Mouse (Mus musculus): ENCODE data around the gene Gm20509. TPM values are rescaled to one million over a fixed set of nuclear protein-coding genes. Genes with fewer than 3 reads are reported as not detected.

Gene Gm20509
- polyA plus RNA-seq (2015; fragmentation: Nextera tagmentation; extraction: Ambion mirVana) = 0.19 TPM in 1 of 2 replicates, not detected in the other

GRCm38 (mm10) chr9:73102181-73102580, at the start of gene Gm20509:
Gene Gm20509, plus strand, starts transcription at chr9:73102470.

DNA sequence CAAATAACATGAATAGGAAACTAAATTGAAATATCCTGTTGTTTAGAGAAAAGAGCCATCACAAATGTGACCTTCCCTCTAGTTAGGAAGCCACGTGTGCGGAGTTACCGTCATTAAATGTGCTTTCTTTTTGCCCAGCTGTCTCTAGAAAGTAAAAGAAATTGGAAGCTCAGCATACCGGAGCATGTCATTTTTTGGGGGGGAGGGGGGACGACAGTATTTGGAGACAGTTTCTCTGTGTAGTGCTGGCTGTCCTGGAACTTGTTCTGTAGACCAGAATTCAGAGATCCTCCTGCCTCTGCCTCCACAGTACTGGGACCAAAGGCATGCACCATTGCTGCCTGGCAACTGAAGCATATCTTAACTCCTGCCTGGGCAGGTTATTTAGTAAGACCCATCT, 734 bp upstream of the Gm20509 start, which contains the start of gene Khdc3:
Gene Khdc3, plus strand, starts transcription at position 301 of the 400 bp plus-strand sequence.

DNA sequence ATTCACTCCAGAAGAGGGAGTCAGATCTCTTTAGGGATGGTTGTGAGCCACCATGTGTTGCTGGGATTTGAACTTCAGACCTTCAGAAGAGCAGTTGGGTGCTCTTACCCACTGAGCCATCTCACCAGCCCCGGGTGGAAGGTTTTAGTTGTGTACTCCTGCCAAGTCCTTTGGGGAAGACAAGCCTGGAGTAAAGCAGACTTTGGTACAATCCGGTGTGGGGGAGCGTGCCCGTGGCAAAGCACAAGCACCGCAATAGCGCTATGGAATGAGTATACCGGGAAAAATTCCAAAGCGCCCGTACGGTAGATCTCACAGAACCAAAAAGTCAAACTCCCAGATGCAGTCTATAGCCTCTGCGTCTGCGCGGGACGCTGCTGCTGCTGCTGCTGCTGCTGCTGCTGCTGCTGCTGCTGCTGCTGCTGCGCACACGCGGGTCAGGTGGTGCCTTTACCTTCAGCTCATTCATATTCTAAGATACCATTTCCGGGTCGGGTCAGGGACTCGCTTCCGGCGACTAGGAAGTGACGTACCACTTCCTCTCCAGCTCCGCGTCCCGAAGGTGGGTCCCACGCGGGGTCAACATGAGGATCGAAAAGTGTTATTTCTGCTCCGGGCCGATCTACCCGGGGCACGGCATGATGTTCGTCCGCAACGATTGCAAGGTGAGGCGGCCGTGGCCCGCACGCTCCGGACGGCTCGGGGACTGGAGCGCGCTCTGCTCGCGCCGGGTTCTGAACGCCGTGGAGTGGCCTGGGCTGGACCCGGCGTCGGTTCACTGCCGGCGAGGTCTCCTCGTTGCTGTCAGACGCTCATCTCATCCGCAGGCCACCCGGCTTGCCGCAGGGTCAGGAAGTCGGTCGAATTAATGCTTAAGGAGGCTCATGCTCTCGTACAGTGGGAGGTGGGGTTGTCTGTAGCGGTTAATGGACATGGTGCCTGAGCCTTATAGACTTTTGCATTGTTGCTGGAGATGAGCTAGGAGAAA, 10.9 kb downstream of the Gm20509 start, which contains the start of gene Rsl24d1:
Gene Rsl24d1, plus strand, starts transcription at position 508 of the 988 bp plus-strand sequence.

Other genes with a start within 250 kb of the Gm20509 start
- gene Pygo1, start 176.8 kb upstream of the Gm20509 start, polyA plus RNA-seq (2015; fragmentation: Nextera tagmentation; extraction: Ambion mirVana) = 2.2 TPM in 2 replicates
- 1.4 and 2.2 TPM in 2 replicates for gene Dyx1c1, start 143.7 kb upstream of the Gm20509 start, polyA plus RNA-seq (2015; fragmentation: Nextera tagmentation; extraction: Ambion mirVana)
- gene Gm44503, start 143.6 kb upstream of the Gm20509 start, polyA plus RNA-seq (2015; fragmentation: Nextera tagmentation; extraction: Ambion mirVana) = not detected in 2 replicates
- 39.3 and 48.6 TPM in 2 replicates for gene Ccpg1os, start 117.1 kb upstream of the Gm20509 start, polyA plus RNA-seq (2015; fragmentation: Nextera tagmentation; extraction: Ambion mirVana)
- gene Ccpg1, start 117.0 kb upstream of the Gm20509 start, polyA plus RNA-seq (2015; fragmentation: Nextera tagmentation; extraction: Ambion mirVana) = 48.7 and 78.5 TPM in 2 replicates
- gene Pigb, start 62.1 kb upstream of the Gm20509 start, polyA plus RNA-seq (2015; fragmentation: Nextera tagmentation; extraction: Ambion mirVana) = 9.0 and 10.8 TPM in 2 replicates
- 13.2 and 22.7 TPM in 2 replicates for gene Rab27a, start 57.6 kb upstream of the Gm20509 start, polyA plus RNA-seq (2015; fragmentation: Nextera tagmentation; extraction: Ambion mirVana)
- 0.26 and 0.76 TPM in 2 replicates for gene Khdc3, start 634 bp upstream of the Gm20509 start, polyA plus RNA-seq (2015; fragmentation: Nextera tagmentation; extraction: Ambion mirVana)
- gene Rsl24d1, start 11.0 kb downstream of the Gm20509 start, polyA plus RNA-seq (2015; fragmentation: Nextera tagmentation; extraction: Ambion mirVana) = 61.2 and 67.4 TPM in 2 replicates

All from adrenal gland, postnatal 0 days (tissue).